Mouse (Mus musculus) kidney, embryonic 14.5 days (tissue): ENCODE measurements around the gene Adtrp. TPM values are rescaled to one million over a fixed set of nuclear protein-coding genes. Genes with fewer than 3 reads are reported as not detected.

Experiments used
- ATAC-seq: fragments of 200-750 bp; cut with Nextera tagmentation; 2 replicates; pipeline ENCODE4 v1.8.0; 2017; ENCODE audit warnings: moderate number of reproducible peaks, mild to moderate bottlenecking, moderate TSS enrichment, moderate library complexity; ENCODE audit not compliant: low FRiP score, low TSS enrichment
- H3K27ac ChIP-seq: fragments of 300-500 bp; sonication (generic); 2 replicates; pipeline ENCODE4 v1.5.1; 2014; ENCODE audit warnings: low read depth, mild to moderate bottlenecking, low read length, moderate library complexity, mixed read lengths
- H3K27me3 ChIP-seq: fragments of 300-500 bp; sonication (generic); 2 replicates; pipeline ENCODE4 v1.6.1; 2014; ENCODE audit warnings: mild to moderate bottlenecking, low read length; ENCODE audit not compliant: control insufficient read depth, insufficient read depth
- H3K36me3 ChIP-seq: fragments of 300-500 bp; sonication (generic); 2 replicates; pipeline ENCODE4 v1.6.1; 2014; ENCODE audit warnings: low read length, mixed read lengths; ENCODE audit not compliant: control insufficient read depth, insufficient read depth
- H3K4me1 ChIP-seq: fragments of 300-500 bp; sonication (generic); 2 replicates; pipeline ENCODE4 v1.6.1; 2014; ENCODE audit warnings: low read length, mixed read lengths; ENCODE audit not compliant: control insufficient read depth, insufficient read depth
- H3K4me2 ChIP-seq: fragments of 300-500 bp; sonication (generic); replicated peaks from 2 replicates; pipeline ENCODE4 v1.6.1; 2014; ENCODE audit warnings: low read depth, mild to moderate bottlenecking, low read length
- H3K4me3 ChIP-seq: fragments of 300-500 bp; sonication (generic); 2 replicates; pipeline ENCODE4 v1.5.1; 2014; ENCODE audit warnings: mild to moderate bottlenecking, low read length
- H3K9ac ChIP-seq: fragments of 300-500 bp; sonication (generic); 2 replicates; pipeline ENCODE4 v1.6.1; 2014; ENCODE audit warnings: low read depth, mild to moderate bottlenecking, low read length, moderate library complexity
- H3K9me3 ChIP-seq: fragments of 300-500 bp; sonication (generic); 2 replicates; pipeline ENCODE4 v1.6.1; 2016; ENCODE audit warnings: low read length; ENCODE audit not compliant: control insufficient read depth
- WGBS: fragments of 180-500 bp; shearing (Covaris S2); extraction: QIAGEN DNeasy Blood & Tissue Kit; methylation state at CpG from one replicate; pipeline ENCODE4 v1.1.7; 2014; 5-methylcytosine and 5-hydroxymethylcytosine counted together
- polyA plus RNA-seq: library from polyadenylated mRNA; unstranded; fragments of >200 nt; fragmentation: Nextera tagmentation; extraction: Ambion mirVana; gene quantifications from 2 replicates; pipeline ENCODE4 v1.2.1, GENCODE M21; 2014

Gene Adtrp
- polyA plus RNA-seq, 1 experiment from 2014 or later = 0.23 TPM

GRCm38 (mm10) chr13:41805138-41805820 lies 42.2 kb downstream of the Adtrp start:
- 83% methylated on average over 7 of the region's 7 CpGs for WGBS
- H3K36me3 ChIP-seq = no peaks in the 10 kb centered on the region
- H3K27ac ChIP-seq = no peak overlapping the region
- no peak overlapping the region for H3K9ac ChIP-seq
- peaks cover 7% of the 10 kb centered on the region; the same call in 1 of the 2 replicates for H3K4me1 ChIP-seq
- H3K27me3 ChIP-seq = no peaks in the 10 kb centered on the region
- H3K4me2 ChIP-seq = no peak overlapping the region
- no peak overlapping the region for H3K4me3 ChIP-seq
- ATAC-seq = no peak
- no peaks in the 10 kb centered on the region for H3K9me3 ChIP-seq

- ATAC-seq = no peak
- no peak overlapping the region for H3K4me3 ChIP-seq
- no peak overlapping the region for H3K4me2 ChIP-seq
- peaks cover 7% of the 10 kb centered on the region; the same call in 1 of the 2 replicates for H3K4me1 ChIP-seq
- H3K9ac ChIP-seq = no peak overlapping the region
- no peaks in the 10 kb centered on the region for H3K36me3 ChIP-seq
- H3K9me3 ChIP-seq = no peaks in the 10 kb centered on the region
- 28% methylated on average over 8 of the region's 8 CpGs for WGBS
- H3K27ac ChIP-seq = no peak overlapping the region
- no peaks in the 10 kb centered on the region for H3K27me3 ChIP-seq
Measured at GRCm38 (mm10) chr13:41803656-41804265, 43.7 kb downstream of the Adtrp start.

GRCm38 (mm10) chr13:41801177-41801636 lies 46.3 kb downstream of the Adtrp start:
- Histone ChIP-seq H3K4me3 (no peak overlapping the region), H3K4me1 (peaks cover 7% of the 10 kb centered on the region; the same call in 1 of the 2 replicates), H3K9ac (no peak overlapping the region), H3K4me2 (no peak overlapping the region; the same call in 1 of the 2 replicates), H3K27ac (no peak overlapping the region), H3K36me3 (no peaks in the 10 kb centered on the region), H3K27me3 (no peaks in the 10 kb centered on the region), H3K9me3 (no peaks in the 10 kb centered on the region)
- 14% methylated on average over 8 of the region's 8 CpGs for WGBS
- ATAC-seq = no peak

- Histone ChIP-seq H3K27ac (no peak overlapping the region), H3K36me3 (no peaks in the 10 kb centered on the region), H3K9me3 (no peaks in the 10 kb centered on the region), H3K27me3 (no peaks in the 10 kb centered on the region), H3K4me2 (no peak overlapping the region), H3K9ac (no peak overlapping the region), H3K4me3 (no peak overlapping the region), H3K4me1 (no peaks in the 10 kb centered on the region)
- WGBS = 87% methylated on average over 6 of the region's 6 CpGs
- no peak for ATAC-seq
Measured at GRCm38 (mm10) chr13:41792849-41793248, 54.6 kb downstream of the Adtrp start.

GRCm38 (mm10) chr13:41787863-41788536 lies 59.5 kb downstream of the Adtrp start:
- Histone ChIP-seq H3K4me3 (no peak overlapping the region), H3K4me1 (no peaks in the 10 kb centered on the region), H3K4me2 (no peak overlapping the region), H3K9ac (no peak overlapping the region), H3K27ac (no peak overlapping the region), H3K27me3 (no peaks in the 10 kb centered on the region), H3K36me3 (no peaks in the 10 kb centered on the region), H3K9me3 (no peaks in the 10 kb centered on the region)
- WGBS = 53% methylated on average over 2 of the region's 2 CpGs
- ATAC-seq = no peak

GRCm38 (mm10) chr13:41786640-41787039 lies 60.8 kb downstream of the Adtrp start:
- Histone ChIP-seq H3K27me3 (no peaks in the 10 kb centered on the region), H3K4me3 (no peak overlapping the region), H3K27ac (no peak overlapping the region), H3K36me3 (no peaks in the 10 kb centered on the region), H3K9me3 (no peaks in the 10 kb centered on the region), H3K4me2 (no peak overlapping the region), H3K4me1 (no peaks in the 10 kb centered on the region), H3K9ac (no peak overlapping the region)
- 86% methylated on average over 3 of the region's 3 CpGs for WGBS
- no peak for ATAC-seq

GRCm38 (mm10) chr13:41784889-41785701 lies 62.4 kb downstream of the Adtrp start:
- Histone ChIP-seq H3K4me1 (no peaks in the 10 kb centered on the region), H3K36me3 (no peaks in the 10 kb centered on the region), H3K27ac (no peak overlapping the region), H3K9me3 (no peaks in the 10 kb centered on the region), H3K4me3 (no peak overlapping the region), H3K9ac (no peak overlapping the region), H3K4me2 (no peak overlapping the region), H3K27me3 (no peaks in the 10 kb centered on the region)
- WGBS = 86% methylated on average over 7 of the region's 7 CpGs
- ATAC-seq = no peak

- Histone ChIP-seq H3K4me3 (no peak overlapping the region), H3K27ac (no peak overlapping the region), H3K4me1 (peaks cover 5% of the 10 kb centered on the region; the same call in 1 of the 2 replicates), H3K36me3 (no peaks in the 10 kb centered on the region), H3K9me3 (no peaks in the 10 kb centered on the region), H3K27me3 (no peaks in the 10 kb centered on the region), H3K4me2 (no peak overlapping the region), H3K9ac (no peak overlapping the region)
- 64% methylated on average over 4 of the region's 4 CpGs for WGBS
- no peak for ATAC-seq
Measured at GRCm38 (mm10) chr13:41780296-41780695, 67.2 kb downstream of the Adtrp start.
